Mouse (Mus musculus) lung, postnatal 25 days (tissue): ENCODE measurements at regions not wholly inside any gene's neighbourhood (a gene's known extent, or its start where the extent isn't known, plus 50 kb on each side); places are given as distances from the start of the nearest gene placed in this dataset.

Experiments used
- DNase-seq: peaks from one replicate; pipeline ENCODE4 v3.0.0; 2022; ENCODE audit warnings: low spot score

DNA sequence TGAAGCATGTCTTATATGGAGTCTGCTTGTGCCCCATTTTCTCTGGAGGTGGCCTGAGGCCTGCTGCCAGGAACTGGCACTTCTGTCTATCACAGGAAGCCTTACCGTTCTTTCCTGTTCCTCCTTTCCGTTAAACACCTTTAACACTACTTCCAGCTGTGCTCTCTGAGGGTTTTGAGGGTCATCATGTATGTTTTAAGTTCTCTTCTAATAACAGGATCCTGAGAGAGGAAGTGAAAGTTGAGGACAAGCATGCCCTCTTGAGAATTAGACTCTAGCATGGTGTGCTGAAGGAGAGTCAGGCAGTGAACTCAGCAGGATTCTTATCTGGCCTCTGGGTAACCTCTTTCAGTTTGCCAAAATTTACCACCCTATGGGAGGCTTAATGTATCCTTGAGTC, 418.0 kb upstream of the 9430069I07Rik start:
- DNase-seq, result no peak

DNA sequence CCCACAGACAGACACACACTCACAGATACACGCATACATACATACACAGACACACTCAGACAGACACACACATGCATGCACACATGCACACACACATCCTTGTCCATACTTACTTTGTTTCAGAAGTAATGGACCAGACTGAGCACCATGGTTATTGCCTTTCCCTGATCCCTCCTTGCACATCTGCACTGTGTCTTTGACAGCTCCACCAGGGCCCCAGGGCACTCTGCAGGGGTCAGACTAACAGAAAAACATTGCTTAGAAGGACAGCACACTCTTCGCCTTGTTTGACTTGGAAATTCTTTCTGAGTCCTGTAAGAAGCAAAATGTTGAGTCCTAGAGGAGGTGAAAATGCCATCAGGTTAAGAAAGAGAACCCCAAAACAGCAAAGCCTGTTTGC, 394.1 kb upstream of the 9430069I07Rik start:
- peak; percentile 42 for DNase-seq

DNA sequence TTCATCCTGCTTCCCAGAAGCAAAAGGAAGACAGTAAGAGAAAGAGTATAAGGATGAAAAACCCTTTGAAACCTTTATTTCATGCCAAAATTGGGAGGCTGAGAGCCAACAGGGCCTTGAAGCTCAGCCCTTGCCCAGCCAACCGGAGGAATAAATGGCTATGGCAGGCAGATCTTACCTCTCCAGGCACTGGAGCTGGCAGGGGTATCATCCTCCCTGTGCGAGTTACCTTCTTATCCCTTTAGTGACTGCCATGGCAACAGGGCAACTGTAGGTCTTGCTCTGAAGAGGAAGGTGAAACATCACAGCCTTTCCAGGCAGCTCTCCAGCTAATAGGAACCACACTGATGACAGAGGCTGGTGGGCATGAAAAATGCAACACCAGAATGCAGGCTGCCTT, 393.3 kb upstream of the 9430069I07Rik start:
- DNase-seq, result no peak

DNA sequence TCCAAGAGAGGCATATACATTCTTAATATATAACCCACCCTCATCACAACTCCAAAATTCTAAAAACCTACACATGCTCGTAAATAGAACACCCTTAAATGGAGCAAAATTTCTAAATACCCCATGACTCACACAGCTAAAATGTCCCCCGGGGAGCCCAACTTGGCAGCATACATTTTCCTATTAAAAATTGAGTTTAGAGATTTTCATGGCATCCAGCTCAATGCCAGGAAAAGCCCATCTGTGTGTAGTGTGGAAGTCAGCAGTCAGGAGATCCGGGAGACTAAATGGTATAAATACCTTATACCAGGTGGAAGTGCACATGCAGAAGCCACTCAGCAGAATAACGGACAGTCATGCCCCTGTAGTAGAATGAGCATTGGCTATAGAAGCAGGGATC, 389.4 kb upstream of the 9430069I07Rik start:
- DNase-seq, result no peak

DNA sequence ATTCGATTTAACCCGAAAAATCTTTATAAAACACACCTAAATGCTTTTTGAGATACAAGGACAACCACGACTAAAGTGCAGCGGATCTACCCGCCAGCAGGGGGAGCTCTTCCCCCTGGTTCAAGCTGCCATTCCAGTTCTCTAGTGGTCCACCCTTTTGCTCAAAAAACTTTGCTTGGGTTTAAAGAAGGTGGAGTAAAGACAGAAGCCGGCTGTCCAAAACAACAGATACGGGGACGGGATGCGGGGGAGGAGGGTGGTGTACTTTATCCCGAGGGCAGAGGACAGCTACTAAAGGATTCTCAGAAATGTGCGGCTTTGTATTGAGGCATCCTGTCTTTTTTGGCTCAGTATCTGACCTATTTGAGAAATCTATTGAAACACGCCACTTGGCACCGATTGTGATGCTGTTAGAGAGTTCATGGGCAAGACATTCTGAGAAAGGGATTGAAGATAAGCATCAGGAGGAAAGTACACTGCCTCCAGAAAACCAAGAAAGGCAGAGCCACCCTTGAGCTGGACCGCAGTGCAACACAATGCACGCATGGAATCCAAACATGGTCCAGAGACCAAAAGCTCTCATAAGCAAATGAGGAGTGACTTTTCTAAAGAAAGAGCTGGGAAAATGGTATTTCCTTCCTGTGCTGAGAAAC, 385.6 kb upstream of the 9430069I07Rik start:
- peak; percentile 42 for DNase-seq

DNA sequence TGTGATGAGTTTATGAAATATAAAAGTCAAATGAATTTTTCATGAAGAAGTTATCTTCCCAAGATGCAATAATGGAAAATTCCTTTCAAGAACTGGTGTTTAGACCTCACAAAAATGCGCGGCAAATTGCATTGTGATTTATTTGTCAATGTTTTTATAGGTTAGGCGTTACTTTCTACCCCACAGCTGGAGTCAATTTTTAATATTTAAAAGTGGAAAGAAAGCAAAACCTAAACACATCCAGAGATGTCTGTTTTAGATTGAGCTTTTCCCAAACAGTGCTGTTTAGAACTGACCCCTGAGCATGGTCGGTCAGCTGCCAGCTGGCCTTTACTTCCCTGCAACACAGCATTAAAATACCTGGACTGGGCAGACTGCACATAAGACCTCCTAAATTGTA, 383.8 kb upstream of the 9430069I07Rik start:
- no peak for DNase-seq
